Mouse (Mus musculus) midbrain, embryonic 11.5 days (tissue): ENCODE measurements around the gene Fancg. TPM values are rescaled to one million over a fixed set of nuclear protein-coding genes. Genes with fewer than 3 reads are reported as not detected.
A peak's percentile ranks its signal among the peaks of the same experiment; 100 is the strongest.

Experiments used
- ATAC-seq: fragments of 200-750 bp; cut with Nextera tagmentation; 2 replicates; pipeline ENCODE4 v1.8.0; 2017; ENCODE audit warnings: moderate TSS enrichment, moderate library complexity; ENCODE audit not compliant: low FRiP score
- DNase-seq: peaks from one replicate; pipeline ENCODE4 v3.0.0; 2015; ENCODE audit warnings: low spot score; ENCODE audit errors: missing footprints
- H3K27ac ChIP-seq: fragments of 300-500 bp; sonication (generic); 2 replicates; pipeline ENCODE4 v1.5.1; 2014; ENCODE audit warnings: low read depth, low read length
- H3K27me3 ChIP-seq: fragments of 300-500 bp; sonication (generic); 2 replicates; pipeline ENCODE4 v1.6.1; 2014; ENCODE audit warnings: mild to moderate bottlenecking, low read length, moderate library complexity, mixed read lengths; ENCODE audit not compliant: control insufficient read depth, insufficient read depth
- H3K36me3 ChIP-seq: fragments of 300-500 bp; sonication (generic); 2 replicates; pipeline ENCODE4 v1.6.1; 2014; ENCODE audit warnings: mild to moderate bottlenecking, low read length, moderate library complexity, mixed read lengths; ENCODE audit not compliant: control insufficient read depth, insufficient read depth
- H3K4me1 ChIP-seq: fragments of 300-500 bp; sonication (generic); 2 replicates; pipeline ENCODE4 v1.6.1; 2014; ENCODE audit warnings: low read length; ENCODE audit not compliant: control insufficient read depth, insufficient read depth
- H3K4me2 ChIP-seq: fragments of 300-500 bp; sonication (generic); 2 replicates; pipeline ENCODE4 v1.6.1; 2014; ENCODE audit warnings: mild to moderate bottlenecking, moderate library complexity
- H3K4me3 ChIP-seq: fragments of 300-500 bp; sonication (generic); 2 replicates; pipeline ENCODE4 v1.5.1; 2014; ENCODE audit warnings: low read depth, low read length
- H3K9ac ChIP-seq: fragments of 300-500 bp; sonication (generic); 2 replicates; pipeline ENCODE4 v1.6.1; 2014; ENCODE audit warnings: low read length
- H3K9me3 ChIP-seq: fragments of 300-500 bp; sonication (generic); 2 replicates; pipeline ENCODE4 v1.6.1; 2016; ENCODE audit warnings: low read length; ENCODE audit not compliant: control insufficient read depth
- WGBS: fragments of 180-500 bp; shearing (Covaris S2); extraction: QIAGEN DNeasy Blood & Tissue Kit; methylation state at CpG from one replicate; pipeline ENCODE4 v1.1.7; 2014; 5-methylcytosine and 5-hydroxymethylcytosine counted together
- polyA plus RNA-seq: library from polyadenylated mRNA; unstranded; fragments of >200 nt; fragmentation: Nextera tagmentation; extraction: Ambion mirVana; gene quantifications from 2 replicates; pipeline ENCODE4 v1.2.1, GENCODE M21; 2014

Fancg gene
- polyA plus RNA-seq, 1 experiment from 2014 or later = 22.0 TPM

DNA sequence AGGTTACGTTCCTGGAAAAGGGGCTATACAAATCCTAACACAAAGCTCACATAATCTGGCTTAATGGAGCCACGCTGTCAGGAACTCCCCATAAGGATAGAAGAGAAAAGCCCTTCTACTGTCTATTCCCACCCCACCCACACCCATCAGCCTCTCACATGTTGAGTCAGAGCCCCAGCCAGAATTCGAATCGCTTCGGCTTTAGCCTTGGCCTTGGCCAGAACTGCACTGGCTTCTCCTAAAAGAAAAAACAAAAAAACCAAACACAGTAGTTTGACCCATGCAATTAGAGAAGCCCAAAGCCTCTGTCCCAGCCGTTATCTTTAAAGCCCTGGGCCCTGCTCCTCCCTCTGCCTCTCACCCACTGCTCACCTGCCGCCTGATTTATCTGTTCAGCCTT lies 18.8 kb upstream of the Fancg start:
- no peak overlapping the region for H3K4me3 ChIP-seq
- no peak for ATAC-seq
- no peak overlapping the region for H3K27ac ChIP-seq
- H3K36me3 ChIP-seq = peaks cover 14% of the 10 kb centered on the region
- 91% methylated on average over 7 of the region's 7 CpGs for WGBS
- H3K4me1 ChIP-seq = peaks cover 26% of the 10 kb centered on the region
- H3K9me3 ChIP-seq = no peaks in the 10 kb centered on the region
- peak; percentile 35 for DNase-seq
- H3K9ac ChIP-seq = no peak overlapping the region
- no peaks in the 10 kb centered on the region for H3K27me3 ChIP-seq
- no peak overlapping the region for H3K4me2 ChIP-seq

DNA sequence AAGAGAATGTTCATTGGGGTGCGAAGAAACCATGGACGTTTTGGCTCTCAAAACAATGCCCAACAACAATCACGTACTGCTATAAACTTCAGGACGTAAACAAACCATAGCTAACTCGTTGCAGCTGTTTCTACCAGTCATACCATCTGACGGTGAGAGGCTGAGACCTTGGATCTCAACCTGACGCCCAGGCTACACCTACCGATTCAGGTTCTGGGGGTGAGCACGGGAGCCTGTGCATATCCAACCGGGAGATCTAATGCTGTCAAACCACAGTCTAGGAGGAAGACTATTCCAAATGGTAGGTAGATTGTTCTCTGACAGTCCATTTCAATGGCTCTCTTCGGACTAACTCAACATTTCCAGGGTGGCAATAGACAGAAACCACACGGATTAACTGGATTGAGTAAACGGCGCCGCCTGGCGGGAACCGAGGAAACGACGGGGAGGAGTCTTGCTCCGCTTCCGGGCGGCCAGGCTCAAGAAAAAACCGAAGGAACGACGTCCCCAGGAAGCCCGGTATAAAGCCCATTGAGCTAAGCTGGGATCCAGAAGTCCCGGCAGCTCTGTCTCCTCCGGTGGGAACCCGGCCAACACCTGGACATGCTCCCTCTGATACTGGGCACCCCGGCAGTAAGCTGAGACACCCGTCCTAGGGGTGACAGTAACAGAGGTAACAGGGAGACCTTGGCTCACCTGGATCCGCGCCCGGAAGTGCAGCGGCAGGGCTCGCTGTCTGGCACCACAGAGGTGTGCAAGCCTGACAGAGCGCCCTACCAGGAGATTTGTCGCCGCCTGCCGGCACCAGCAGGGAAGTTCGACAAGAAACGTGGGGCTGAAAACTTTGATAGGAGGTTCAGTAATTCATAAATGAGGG lies 15.0 kb upstream of the Fancg start, which contains the start of gene Pigo:
Gene Pigo, minus strand, starts transcription at position 736 of the 877 bp plus-strand sequence.
- H3K4me3 ChIP-seq = peak within 1 kb of the TSS; percentile 51
- WGBS = 11% methylated on average over 42 of the region's 42 CpGs
- H3K9me3 ChIP-seq = no peaks in the 10 kb centered on the region
- ATAC-seq = peak; percentile 91
- DNase-seq = peak; percentile 99
- H3K36me3 ChIP-seq = peaks cover 14% of the 10 kb centered on the region
- no peaks in the 10 kb centered on the region for H3K27me3 ChIP-seq
- peaks cover 11% of the 10 kb centered on the region for H3K4me1 ChIP-seq
- peak within 1 kb of the TSS; percentile 67 for H3K4me2 ChIP-seq
- H3K9ac ChIP-seq = peak within 1 kb of the TSS; percentile 61
- peak within 1 kb of the TSS; percentile 57 for H3K27ac ChIP-seq

- peak; percentile 14 for DNase-seq
Measured at GRCm38 (mm10) chr4:43024673-43025072, 14.4 kb upstream of the Fancg start.

GRCm38 (mm10) chr4:43021341-43021740 lies 11.0 kb upstream of the Fancg start:
- Histone ChIP-seq H3K4me1 (peaks cover 9% of the 10 kb centered on the region), H3K4me3 (no peak overlapping the region), H3K9me3 (no peaks in the 10 kb centered on the region), H3K27me3 (no peaks in the 10 kb centered on the region), H3K9ac (no peak overlapping the region), H3K27ac (no peak overlapping the region), H3K36me3 (peaks cover 18% of the 10 kb centered on the region), H3K4me2 (no peak overlapping the region)
- ATAC-seq (no peak), DNase-seq (peak; percentile 60)
- 65% methylated on average over 17 of the region's 17 CpGs for WGBS

More at GRCm38 (mm10) chr4:43024673-43025072, 14.4 kb upstream of the Fancg start:
- H3K27ac ChIP-seq = peak overlapping the region; percentile 57; the same call in 1 of the 2 replicates
- H3K27me3 ChIP-seq = no peaks in the 10 kb centered on the region
- H3K36me3 ChIP-seq = peaks cover 17% of the 10 kb centered on the region
- peaks cover 9% of the 10 kb centered on the region for H3K4me1 ChIP-seq
- no peaks in the 10 kb centered on the region for H3K9me3 ChIP-seq
- ATAC-seq = no peak
- peak overlapping the region; percentile 51 for H3K4me3 ChIP-seq
- peak overlapping the region; percentile 67 for H3K4me2 ChIP-seq
- H3K9ac ChIP-seq = peak overlapping the region; percentile 61
- WGBS = 84% methylated on average over 14 of the region's 14 CpGs

DNA sequence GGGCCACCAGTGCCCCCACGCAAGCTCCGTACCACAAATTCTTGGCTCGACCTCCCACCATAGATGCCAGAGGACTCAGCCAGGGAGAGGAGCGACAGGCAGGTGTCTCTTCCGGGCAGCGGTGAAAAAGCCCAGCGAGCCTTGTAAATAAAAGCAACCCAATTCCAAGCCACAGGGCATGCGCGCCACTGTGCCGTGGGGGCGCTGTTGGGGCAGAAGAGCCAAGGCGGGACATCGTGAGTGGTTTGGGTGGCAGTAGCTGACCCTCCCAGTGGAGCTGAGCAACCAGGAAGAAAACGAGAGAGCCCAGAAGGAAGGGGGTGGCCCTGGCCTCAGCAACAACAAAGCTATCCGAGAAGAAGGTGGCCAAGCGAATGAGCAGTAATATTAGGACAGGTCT lies 10.6 kb upstream of the Fancg start:
- Histone ChIP-seq H3K4me1 (peaks cover 9% of the 10 kb centered on the region), H3K27ac (no peak overlapping the region), H3K36me3 (peaks cover 18% of the 10 kb centered on the region), H3K27me3 (no peaks in the 10 kb centered on the region), H3K9me3 (no peaks in the 10 kb centered on the region), H3K9ac (no peak overlapping the region), H3K4me2 (no peak overlapping the region), H3K4me3 (no peak overlapping the region)
- ATAC-seq = no peak
- DNase-seq = peak; percentile 44
- 80% methylated on average over 16 of the region's 16 CpGs for WGBS

DNA sequence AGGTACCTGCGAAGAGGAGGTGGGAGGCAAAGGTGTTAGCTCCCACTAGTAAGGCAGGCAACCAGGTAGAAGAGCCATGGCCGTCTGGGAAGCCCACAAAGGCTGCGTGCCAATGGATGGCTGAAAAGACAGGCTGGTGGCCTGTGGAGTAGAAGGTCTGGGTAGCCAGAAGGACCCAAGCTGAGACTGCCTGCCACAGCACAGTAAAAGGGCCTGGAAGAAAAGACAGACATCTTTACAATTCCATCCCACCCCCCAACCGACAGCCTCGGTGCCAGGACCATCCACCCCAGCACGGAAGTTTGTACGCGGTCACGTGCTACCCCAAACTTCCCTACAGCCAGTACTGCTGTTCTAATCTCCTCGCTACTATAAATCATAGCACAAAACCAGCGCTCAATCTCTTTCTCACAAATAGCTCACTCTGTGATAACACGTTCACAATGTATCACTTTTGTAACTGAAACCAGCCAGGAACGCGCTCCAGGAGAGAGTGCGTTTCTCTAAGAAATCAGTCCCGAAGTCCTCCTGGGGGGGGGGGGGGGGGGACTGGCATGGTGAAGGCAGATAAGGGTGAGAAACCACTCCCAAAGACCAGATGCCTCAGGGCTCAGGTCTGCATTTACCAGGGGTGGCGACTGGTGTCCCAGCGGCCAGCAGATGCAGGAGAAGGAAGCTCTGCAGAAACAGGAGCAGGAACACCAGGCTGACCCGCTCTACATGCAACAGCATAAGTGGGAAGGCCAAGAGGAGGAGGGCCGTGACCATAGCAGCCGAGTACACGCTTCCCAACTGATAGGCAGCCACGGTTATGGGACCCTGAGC lies 9.5 kb upstream of the Fancg start:
- Histone ChIP-seq H3K27ac (no peak overlapping the region), H3K27me3 (no peaks in the 10 kb centered on the region), H3K4me2 (no peak overlapping the region), H3K4me3 (no peak overlapping the region), H3K9ac (no peak overlapping the region), H3K4me1 (peaks cover 7% of the 10 kb centered on the region), H3K9me3 (no peaks in the 10 kb centered on the region), H3K36me3 (peaks cover 18% of the 10 kb centered on the region)
- 92% methylated on average over 23 of the region's 23 CpGs for WGBS
- ATAC-seq = no peak
- DNase-seq = peak; percentile 67

DNA sequence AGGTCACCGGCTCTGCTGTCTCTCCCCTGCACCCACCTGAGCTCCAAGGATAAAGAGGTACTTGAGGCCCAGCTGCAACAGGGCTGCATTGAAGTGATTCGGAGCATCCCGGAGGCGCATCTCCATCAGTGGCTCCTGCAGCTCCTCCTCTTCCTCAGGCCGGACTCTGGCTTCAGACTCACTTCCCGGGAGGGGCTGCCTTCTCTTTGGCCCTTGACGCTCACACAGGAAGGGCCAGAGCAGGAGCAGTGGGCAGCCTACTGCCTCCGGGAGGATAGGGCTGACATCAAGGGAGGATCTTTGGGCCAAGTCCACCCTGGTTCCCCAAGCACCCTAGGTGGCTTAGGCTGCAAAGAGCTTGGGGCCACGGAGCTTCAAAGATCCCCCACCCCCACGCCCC lies 8.9 kb upstream of the Fancg start:
- ATAC-seq (no peak), DNase-seq (peak; percentile 51)
- no peak overlapping the region for H3K4me3 ChIP-seq
- no peaks in the 10 kb centered on the region for H3K27me3 ChIP-seq
- peaks cover 18% of the 10 kb centered on the region for H3K36me3 ChIP-seq
- WGBS = 91% methylated on average over 10 of the region's 10 CpGs
- H3K27ac ChIP-seq = no peak overlapping the region
- H3K9ac ChIP-seq = no peak overlapping the region
- 0 out of 2 replicates have a peak, but pooled peaks cover under 1% of the 10 kb centered on the region for H3K4me1 ChIP-seq
- no peaks in the 10 kb centered on the region for H3K9me3 ChIP-seq
- no peak overlapping the region for H3K4me2 ChIP-seq

DNA sequence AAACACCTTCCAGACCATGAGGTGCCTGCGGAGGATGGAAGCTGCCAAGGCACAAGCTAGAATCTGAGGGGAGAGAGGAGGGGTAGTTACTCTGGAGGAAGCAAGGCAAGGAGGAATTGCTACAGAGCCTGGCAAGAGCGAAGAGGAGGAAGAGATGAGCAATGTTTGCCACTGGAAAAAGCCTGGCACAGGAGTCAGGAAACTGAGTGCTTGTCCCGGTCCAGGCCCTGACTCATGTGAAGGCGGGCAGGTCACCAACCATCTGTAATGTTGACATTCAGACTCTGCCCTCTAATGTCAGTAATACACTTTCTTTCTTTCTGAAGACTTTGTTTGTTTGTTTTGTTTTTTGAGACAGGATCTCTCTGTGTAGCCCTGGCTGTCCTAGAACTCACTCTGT lies 7.8 kb upstream of the Fancg start:
- Histone ChIP-seq H3K9ac (no peak overlapping the region), H3K4me1 (no peaks in the 10 kb centered on the region), H3K27me3 (no peaks in the 10 kb centered on the region), H3K4me2 (no peak overlapping the region), H3K9me3 (no peaks in the 10 kb centered on the region), H3K36me3 (peaks cover 15% of the 10 kb centered on the region), H3K4me3 (no peak overlapping the region), H3K27ac (no peak overlapping the region)
- ATAC-seq (no peak), DNase-seq (no peak)
- 95% methylated on average over 4 of the region's 4 CpGs for WGBS

DNA sequence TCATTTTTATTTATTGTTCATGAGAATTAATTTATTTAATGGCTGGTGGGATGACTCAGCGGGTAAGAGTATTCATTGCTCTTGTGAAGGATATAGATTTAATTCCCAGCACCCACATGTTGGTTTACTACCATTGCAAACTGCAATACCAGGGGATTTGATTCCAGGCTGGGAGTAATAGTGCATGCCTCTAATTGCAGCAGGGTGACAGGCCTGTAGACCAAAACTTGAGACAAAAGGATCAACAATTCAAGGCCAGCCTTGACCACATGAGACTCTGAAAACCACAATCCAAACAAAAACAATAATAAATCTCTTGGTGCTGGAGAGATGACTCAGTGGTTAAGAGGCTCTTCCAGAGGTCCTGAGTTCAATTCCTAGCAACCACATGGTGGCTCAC lies 1.8 kb upstream of the Fancg start:
- WGBS = 95% methylated on average over 1 of the region's 1 CpGs
- DNase-seq = peak; percentile 62
- no peak overlapping the region for H3K4me2 ChIP-seq
- H3K9ac ChIP-seq = no peak overlapping the region
- peaks cover 3% of the 10 kb centered on the region for H3K4me1 ChIP-seq
- H3K4me3 ChIP-seq = no peak overlapping the region
- H3K27me3 ChIP-seq = no peaks in the 10 kb centered on the region
- H3K27ac ChIP-seq = no peak overlapping the region
- ATAC-seq = no peak
- no peaks in the 10 kb centered on the region for H3K36me3 ChIP-seq
- H3K9me3 ChIP-seq = no peaks in the 10 kb centered on the region
